Mouse (Mus musculus): ENCODE results near the gene Tcp11. TPM values are rescaled to one million over a fixed set of nuclear protein-coding genes. Genes with fewer than 3 reads are reported as not detected.

Tcp11 gene
- polyA plus RNA-seq, 1 experiment from 2014 or later, result 1.6 TPM

Other genes with a start within 250 kb of the Tcp11 start
- gene Snrpc, start 242.5 kb downstream of the Tcp11 start, polyA plus RNA-seq (2015; fragmentation: Nextera tagmentation; extraction: Ambion mirVana), result 218 and 242 TPM in 2 replicates
- 2.3 and 2.9 TPM in 2 replicates for gene Uhrf1bp1, start 224.2 kb downstream of the Tcp11 start, polyA plus RNA-seq (2015; fragmentation: Nextera tagmentation; extraction: Ambion mirVana)
- 10.0 and 11.4 TPM in 2 replicates for gene Anks1, start 171.3 kb downstream of the Tcp11 start, polyA plus RNA-seq (2015; fragmentation: Nextera tagmentation; extraction: Ambion mirVana)
- 41.5 and 51.6 TPM in 2 replicates for gene Taf11, start 170.8 kb downstream of the Tcp11 start, polyA plus RNA-seq (2015; fragmentation: Nextera tagmentation; extraction: Ambion mirVana)
- 1.0 and 1.1 TPM in 2 replicates for gene Scube3, start 61.5 kb upstream of the Tcp11 start, polyA plus RNA-seq (2015; fragmentation: Nextera tagmentation; extraction: Ambion mirVana)
- gene Zfp523, start 96.5 kb upstream of the Tcp11 start, polyA plus RNA-seq (2015; fragmentation: Nextera tagmentation; extraction: Ambion mirVana), result 22.1 and 23.7 TPM in 2 replicates
- 3.0 and 3.6 TPM in 2 replicates for gene Def6, start 127.1 kb upstream of the Tcp11 start, polyA plus RNA-seq (2015; fragmentation: Nextera tagmentation; extraction: Ambion mirVana)
- 2.2 and 2.3 TPM in 2 replicates for gene Ppard, start 152.1 kb upstream of the Tcp11 start, polyA plus RNA-seq (2015; fragmentation: Nextera tagmentation; extraction: Ambion mirVana)
- 20.2 and 21.8 TPM in 2 replicates for gene Fance, start 232.9 kb upstream of the Tcp11 start, polyA plus RNA-seq (2015; fragmentation: Nextera tagmentation; extraction: Ambion mirVana)
- gene Rpl10a, start 247.8 kb upstream of the Tcp11 start, polyA plus RNA-seq (2015; fragmentation: Nextera tagmentation; extraction: Ambion mirVana), result 591 and 604 TPM in 2 replicates

Measured in intestine, embryonic 16.5 days (tissue).